Mouse (Mus musculus) mature B cell (primary cell): ENCODE measurements around the gene Cdh6.

Source experiments
- in situ Hi-C: fragments of 300-500 bp; cut with MboI; formaldehyde crosslinking; loops from 2 replicates; pipeline ENCODE4 v1.14.3; 2019

Gene Cdh6

GRCm38 (mm10) chr15:13173071-13173778 lies at the start of gene Cdh6:
TSS of gene Cdh6 (minus strand) at chr15:13173675.
- in situ Hi-C loops = no loop called here

DNA sequence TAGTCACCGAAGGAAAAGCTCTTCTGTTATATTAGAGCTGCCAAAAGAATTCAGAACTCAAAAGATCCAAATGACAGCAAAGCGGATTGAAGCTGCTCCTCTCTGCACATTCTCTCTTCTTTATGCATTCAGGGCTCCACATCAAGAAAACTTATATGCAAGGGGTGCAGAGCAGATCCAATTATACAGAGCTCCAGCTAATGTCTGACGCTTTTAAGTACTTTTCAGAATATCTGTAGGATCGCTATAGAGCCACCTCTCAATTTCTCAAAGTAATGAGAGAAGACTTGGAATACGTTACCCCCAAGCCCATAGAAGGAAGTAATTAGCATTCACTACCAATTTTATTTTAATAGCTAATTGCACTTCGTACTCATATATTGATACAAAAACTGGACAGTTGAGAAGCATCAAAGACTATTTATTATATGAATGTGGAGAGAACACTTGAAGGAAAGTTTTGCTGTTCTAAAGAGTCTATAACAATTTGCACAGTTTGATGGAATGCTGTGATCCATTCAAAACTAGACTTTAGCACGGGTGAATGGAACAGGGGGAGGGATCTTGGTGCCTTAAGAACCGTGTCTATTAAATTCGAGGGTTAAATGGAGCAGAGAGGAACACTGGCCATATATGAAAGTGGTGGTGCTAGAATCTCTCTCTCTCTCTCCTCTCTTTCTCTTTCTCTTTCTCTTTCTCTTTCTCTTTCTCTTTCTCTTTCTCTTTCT lies 46.4 kb upstream of the Cdh6 start:
- in situ Hi-C loops = no loop called here

DNA sequence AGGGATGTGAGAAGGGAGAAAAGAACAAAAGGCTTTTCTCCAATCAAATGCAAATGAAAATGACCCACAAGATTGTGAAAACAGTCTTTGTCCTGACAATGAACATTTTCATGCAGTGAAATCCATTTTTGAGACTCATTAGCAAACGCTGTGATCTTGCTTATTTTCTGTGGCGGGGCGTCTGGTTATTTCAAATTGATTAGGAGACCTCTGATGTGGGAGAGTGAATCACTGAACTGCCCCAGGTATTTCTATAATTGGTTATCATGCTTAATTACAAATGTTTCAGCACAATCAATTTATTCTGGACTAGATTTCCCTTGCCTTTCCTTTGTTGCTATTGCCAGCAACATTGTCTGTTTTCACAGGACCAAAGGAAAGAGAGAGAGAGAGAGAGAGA lies 44.3 kb upstream of the Cdh6 start:
- in situ Hi-C loops = no loop called here

- in situ Hi-C loops = no loop called here
Observed at GRCm38 (mm10) chr15:13217161-13217560, 43.7 kb upstream of the Cdh6 start.

DNA sequence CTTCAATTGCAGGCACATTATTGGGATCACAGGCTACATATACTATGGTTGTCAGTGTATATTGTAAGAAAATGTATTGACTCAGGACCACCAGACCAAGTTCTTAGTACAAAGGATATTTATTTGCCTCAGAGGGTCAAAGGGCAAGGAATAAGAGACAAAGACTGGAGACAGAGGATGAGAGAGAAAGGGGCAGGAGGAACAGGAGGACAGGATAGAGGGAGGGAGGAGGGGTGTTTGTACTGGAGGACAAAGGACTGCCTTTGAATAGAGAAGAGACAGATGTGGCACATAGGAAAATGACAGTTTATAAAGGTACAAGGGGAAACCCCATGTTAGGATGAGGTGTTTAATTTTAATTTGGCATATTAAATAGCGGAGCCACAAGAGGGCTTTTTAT lies 39.5 kb upstream of the Cdh6 start:
- in situ Hi-C loops = no loop called here

DNA sequence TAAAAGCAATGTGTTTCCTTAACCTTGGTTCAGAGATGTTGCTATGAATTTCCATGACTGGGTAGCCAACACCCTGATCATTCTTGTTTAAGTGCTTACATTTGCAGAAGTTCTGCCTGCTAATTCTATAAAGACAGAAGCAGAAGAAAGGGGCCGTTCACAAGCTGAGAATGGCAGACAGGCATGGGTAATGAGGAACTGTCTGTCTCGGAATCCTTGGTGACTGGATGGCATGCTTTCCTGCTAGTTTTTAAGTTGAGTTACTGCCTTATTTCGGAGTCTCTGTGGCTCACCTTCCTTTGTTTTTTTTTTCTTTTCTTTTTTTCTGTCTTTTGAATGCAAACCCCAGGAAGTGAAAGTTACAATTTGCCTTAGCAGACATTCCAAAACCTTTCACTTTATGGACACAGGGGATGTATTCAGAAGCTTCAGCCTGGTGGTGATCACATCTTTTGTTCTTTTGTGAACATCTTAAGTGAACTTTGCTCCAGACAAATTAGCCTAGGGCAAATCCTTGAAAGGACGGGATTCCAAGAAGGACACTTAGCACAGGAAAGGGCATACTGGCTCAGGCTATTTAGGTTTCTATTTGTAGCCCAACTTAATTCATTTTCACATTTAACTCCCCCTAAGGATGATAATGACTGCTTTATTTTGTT lies 38.7 kb upstream of the Cdh6 start:
- in situ Hi-C loops = no loop called here

GRCm38 (mm10) chr15:13210186-13210585 lies 36.7 kb upstream of the Cdh6 start:
- in situ Hi-C loops = no loop called here

GRCm38 (mm10) chr15:13208716-13209115 lies 35.2 kb upstream of the Cdh6 start:
- in situ Hi-C loops = no loop called here

DNA sequence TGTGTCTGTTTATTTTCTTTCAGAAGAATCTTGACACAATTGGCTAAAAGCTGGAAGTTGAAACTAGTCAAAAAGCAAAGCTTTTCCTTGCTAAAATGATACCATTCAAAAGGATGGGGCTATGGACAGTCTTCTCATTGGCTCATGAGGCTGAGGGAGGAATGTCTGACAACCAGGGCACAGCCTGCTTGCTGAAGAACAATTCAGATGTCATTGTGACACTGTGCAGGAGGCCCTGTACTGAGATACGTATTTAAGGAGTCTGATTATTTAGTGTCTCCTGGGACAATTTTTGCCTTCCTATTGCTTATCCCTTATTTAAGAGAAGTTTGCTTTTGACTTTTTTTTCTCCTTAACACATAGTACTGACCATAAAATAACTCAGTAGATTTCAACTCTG lies 22.8 kb upstream of the Cdh6 start:
- in situ Hi-C loops = no loop called here

DNA sequence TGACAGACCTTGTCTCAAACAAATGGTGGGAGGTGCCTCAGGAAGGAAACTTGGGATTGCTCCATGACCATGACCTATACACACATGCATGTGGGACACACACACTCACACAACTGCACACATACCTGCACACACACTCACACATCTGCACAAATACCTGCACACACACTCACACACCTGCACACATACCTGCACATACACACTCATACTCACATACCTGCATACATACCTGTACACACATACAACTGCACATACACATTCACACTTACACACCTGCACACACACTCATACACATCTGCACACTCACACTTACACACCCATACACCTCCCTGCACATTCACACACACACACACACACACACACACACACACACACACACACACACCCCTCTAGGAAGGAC lies 20.6 kb upstream of the Cdh6 start:
- in situ Hi-C loops = no loop called here

DNA sequence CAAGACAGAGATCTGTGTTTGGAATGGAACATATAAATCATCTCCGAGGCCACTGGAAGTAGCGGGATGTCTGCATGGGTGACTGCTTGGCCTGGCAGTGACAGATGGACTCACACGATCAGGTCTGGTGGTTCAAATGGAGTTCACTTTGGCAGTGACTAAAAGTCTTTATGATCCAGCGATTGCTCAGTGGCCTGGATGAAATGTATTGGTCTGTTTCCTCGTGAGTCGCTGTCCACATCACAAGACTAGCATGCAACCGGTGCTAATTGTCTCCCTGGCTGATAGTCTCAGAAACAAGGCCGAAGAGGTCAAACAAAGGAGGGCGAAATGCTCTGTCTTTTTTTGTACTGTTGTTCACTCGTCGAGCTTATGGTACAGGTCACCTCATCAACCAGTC lies 19.6 kb upstream of the Cdh6 start:
- in situ Hi-C loops = no loop called here

DNA sequence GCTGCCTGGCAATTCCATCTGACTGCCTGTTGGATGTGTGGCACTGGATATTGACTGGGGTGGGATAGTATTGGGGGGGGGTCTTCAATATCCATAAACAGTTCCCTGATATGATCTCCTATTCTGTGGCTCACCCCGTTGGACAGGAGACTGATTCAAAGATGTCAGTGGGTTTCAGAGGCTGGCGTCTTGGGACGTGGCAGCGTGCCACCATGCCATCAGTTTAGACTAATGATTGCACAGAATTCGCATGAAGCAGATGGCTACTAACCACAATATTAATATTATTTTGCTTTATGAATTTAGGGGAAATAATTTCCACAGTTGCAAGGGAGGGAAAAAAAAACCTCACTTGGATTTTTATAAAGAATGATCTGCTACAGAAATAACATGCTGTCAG lies 10.2 kb upstream of the Cdh6 start:
- in situ Hi-C loops = no loop called here

DNA sequence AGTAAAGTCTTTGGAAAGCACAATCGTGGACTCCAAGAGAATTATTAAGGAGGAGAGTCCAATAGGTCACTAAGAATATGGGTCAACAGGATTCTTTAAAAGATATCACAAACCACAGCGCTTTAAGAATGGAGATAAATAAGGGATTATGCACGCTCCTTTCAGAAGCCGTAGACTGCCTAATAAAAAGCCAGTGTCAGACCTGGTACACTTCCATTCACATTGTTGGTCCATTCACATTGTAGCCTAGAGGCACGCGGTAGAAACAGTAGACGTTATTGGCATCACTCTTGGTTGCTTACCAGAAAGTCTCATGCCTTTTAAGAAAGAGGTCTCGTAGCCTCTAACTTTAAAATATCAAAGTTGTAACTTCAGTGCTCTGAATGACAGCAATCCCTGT lies 8.0 kb upstream of the Cdh6 start:
- in situ Hi-C loops = no loop called here

- in situ Hi-C loops = no loop called here
Observed at GRCm38 (mm10) chr15:13181014-13181413, 7.5 kb upstream of the Cdh6 start.

DNA sequence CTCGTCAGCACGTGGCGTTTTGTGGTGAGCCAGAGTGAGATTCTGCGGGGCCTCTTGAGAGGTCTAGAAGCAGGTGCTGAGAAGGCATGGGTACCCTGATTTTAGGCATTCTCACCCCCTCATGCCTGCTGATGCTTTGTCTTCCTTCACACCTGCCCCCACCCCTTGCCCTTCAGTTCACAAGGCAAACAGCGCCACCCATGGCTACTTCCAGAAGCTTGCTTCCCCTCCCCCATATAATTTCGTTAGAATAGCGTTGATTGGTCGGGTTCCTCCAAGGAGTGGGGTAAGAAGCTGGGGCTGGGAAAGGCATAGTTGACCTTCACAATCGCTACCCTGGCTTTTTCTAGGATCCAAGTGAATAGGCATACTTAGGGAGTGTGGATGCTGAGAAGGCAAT lies 2.5 kb upstream of the Cdh6 start:
- in situ Hi-C loops = no loop called here

- in situ Hi-C loops = no loop called here
Observed at GRCm38 (mm10) chr15:13174618-13174980, 1.1 kb upstream of the Cdh6 start.

DNA sequence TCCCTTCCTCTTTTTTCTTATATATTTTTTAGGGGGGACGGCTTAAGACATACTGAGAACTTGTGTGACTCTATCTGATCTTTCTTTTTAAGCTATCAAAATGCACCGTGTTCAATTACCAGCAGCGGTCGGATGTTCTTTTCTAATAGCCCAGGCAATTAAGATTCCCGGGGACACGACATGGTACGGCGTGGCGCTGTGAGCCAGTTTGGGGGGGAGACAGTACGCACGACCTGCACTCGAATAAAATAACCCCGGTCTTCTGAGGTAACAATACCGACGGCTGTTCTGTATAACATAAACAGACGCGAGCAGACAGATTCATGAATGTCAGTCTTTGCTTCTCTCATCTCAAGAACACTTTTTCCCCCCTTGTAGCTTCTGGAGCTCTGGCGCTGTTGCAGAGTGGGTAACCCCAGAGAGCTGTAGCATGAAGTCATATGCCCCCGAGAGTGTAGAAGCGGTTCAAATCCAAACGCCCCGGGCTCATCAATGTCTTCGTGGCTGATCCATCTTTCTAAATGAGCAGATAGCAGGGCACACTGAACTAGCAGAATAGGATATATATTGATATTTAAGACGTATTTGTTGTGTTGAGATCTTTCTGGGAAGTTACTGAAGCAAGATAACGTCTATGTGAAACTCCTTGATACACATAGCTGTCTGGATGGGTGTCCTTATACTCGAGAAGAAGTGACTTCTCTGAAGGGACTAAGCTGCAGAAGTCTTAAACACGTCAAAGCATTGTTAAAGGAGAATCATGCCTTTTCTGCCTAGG lies 554 bp upstream of the Cdh6 start:
- in situ Hi-C loops = no loop called here

- in situ Hi-C loops = no loop called here
Observed at GRCm38 (mm10) chr15:13172365-13173070, 957 bp downstream of the Cdh6 start.

GRCm38 (mm10) chr15:13171486-13172364 lies 1.8 kb downstream of the Cdh6 start:
- in situ Hi-C loops = no loop called here

- in situ Hi-C loops = no loop called here
Observed at GRCm38 (mm10) chr15:13165094-13165885, 8.2 kb downstream of the Cdh6 start.
